Mouse (Mus musculus) small intestine, adult 2 months (tissue): ENCODE data around the gene Olfml1.

Experiments
- CTCF ChIP-seq: fragments of 200-500 bp; IDR thresholded peaks from 2 replicates; pipeline ENCODE4 v1.5.1; 2012; ENCODE audit warnings: low read depth, mild to moderate bottlenecking, control low read depth, inconsistent platforms, low read length, moderate library complexity, mixed read lengths; ENCODE audit not compliant: insufficient replicate concordance, insufficient read length; ENCODE audit errors: extremely low read depth
- POLR2A ChIP-seq: fragments of 200-500 bp; IDR thresholded peaks from 2 replicates; pipeline ENCODE4 v1.6.1; 2012; ENCODE audit warnings: low read depth, mild to moderate bottlenecking, control low read depth, inconsistent platforms, low read length, moderate library complexity

- TF ChIP-seq POLR2A (no peak), CTCF (no peak)
Observed at GRCm38 (mm10) chr7:107547872-107548271, 19.4 kb upstream of the Olfml1 start.
